Mouse (Mus musculus) heart, embryonic 14.5 days (tissue): ENCODE data around the gene Glyctk. TPM values are rescaled to one million over a fixed set of nuclear protein-coding genes. Genes with fewer than 3 reads are reported as not detected.
A peak's percentile ranks its signal among the peaks of the same experiment; 100 is the strongest.

Experiments used
- ATAC-seq: fragments of 200-750 bp; cut with Nextera tagmentation; 2 replicates; pipeline ENCODE4 v1.8.0; 2017; ENCODE audit warnings: low read depth, moderate TSS enrichment; ENCODE audit not compliant: insufficient number of reproducible peaks, insufficient read depth, low FRiP score
- H3K27ac ChIP-seq, 2 experiments: fragments of 200-500 bp in 1 of 2; fragments of 300-500 bp in 1 of 2; sonication (generic) in 1 of 2; replicated peaks in 1 of 2; 2 replicates each; pipeline ENCODE4 v1.5.1; 2012 to 2014; ENCODE audit warnings: low read depth in 2 of 2, low read length in 2 of 2, control low read depth in 1 of 2, mild to moderate bottlenecking in 1 of 2, mixed read lengths in 1 of 2; ENCODE audit not compliant: control insufficient read depth in 1 of 2, insufficient read depth in 1 of 2
- H3K27me3 ChIP-seq: fragments of 300-500 bp; sonication (generic); 2 replicates; pipeline ENCODE4 v1.6.1; 2014; ENCODE audit warnings: mild to moderate bottlenecking, low read length, control low read depth; ENCODE audit not compliant: control insufficient read depth, insufficient read depth
- H3K36me3 ChIP-seq: fragments of 300-500 bp; sonication (generic); 2 replicates; pipeline ENCODE4 v1.6.1; 2014; ENCODE audit warnings: mild to moderate bottlenecking, control low read depth, low read length, mixed read lengths; ENCODE audit not compliant: control insufficient read depth, insufficient read depth
- H3K4me1 ChIP-seq, 2 experiments: fragments of 200-500 bp in 1 of 2; fragments of 300-500 bp in 1 of 2; sonication (generic) in 1 of 2; 2 replicates each; pipeline ENCODE4 v1.6.1; 2012 to 2014; ENCODE audit warnings: low read length in 2 of 2, control low read depth in 1 of 2, mixed read lengths in 1 of 2; ENCODE audit not compliant: control insufficient read depth in 2 of 2, insufficient read depth in 2 of 2
- H3K4me2 ChIP-seq: fragments of 300-500 bp; sonication (generic); 2 replicates; pipeline ENCODE4 v1.6.1; 2014; ENCODE audit warnings: mild to moderate bottlenecking, low read length
- H3K4me3 ChIP-seq, 2 experiments: fragments of 200-500 bp in 1 of 2; fragments of 300-500 bp in 1 of 2; sonication (generic) in 1 of 2; 2 replicates each; pipeline ENCODE4 v1.5.1; 2012 to 2014; ENCODE audit warnings: low read length in 2 of 2, mild to moderate bottlenecking in 2 of 2, control low read depth in 1 of 2, low read depth in 1 of 2, moderate library complexity in 1 of 2; ENCODE audit not compliant: control insufficient read depth in 1 of 2, insufficient read depth in 1 of 2
- H3K9ac ChIP-seq: fragments of 300-500 bp; sonication (generic); 2 replicates; pipeline ENCODE4 v1.6.1; 2014; ENCODE audit warnings: mild to moderate bottlenecking, low read length
- H3K9me3 ChIP-seq: fragments of 300-500 bp; sonication (generic); 2 replicates; pipeline ENCODE4 v1.6.1; 2016; ENCODE audit warnings: low read length, control low read depth; ENCODE audit not compliant: control insufficient read depth
- WGBS: fragments of 180-500 bp; shearing (Covaris S2); extraction: QIAGEN DNeasy Blood & Tissue Kit; methylation state at CpG from one replicate; pipeline ENCODE4 v1.1.7; 2014; 5-methylcytosine and 5-hydroxymethylcytosine counted together
- polyA plus RNA-seq: library from polyadenylated mRNA; unstranded; fragments of >200 nt; fragmentation: Nextera tagmentation; extraction: Ambion mirVana; gene quantifications from 2 replicates; pipeline ENCODE4 v1.2.1, GENCODE M21; 2014

The Glyctk gene
- polyA plus RNA-seq, 1 experiment from 2014 or later, result 1.0 TPM

- ATAC-seq, result no peak
- peak within 1 kb of the TSS; percentile 31 to 48; a peak in 3 of 4 replicates for H3K27ac ChIP-seq
- no peaks in the 10 kb centered on the region for H3K9me3 ChIP-seq
- no peaks in the 10 kb centered on the region for H3K27me3 ChIP-seq
- H3K4me1 ChIP-seq, result peaks cover 17 to 27% of the 10 kb centered on the region in 2 experiments
- WGBS, result 42% methylated on average over 18 of the region's 18 CpGs
- H3K36me3 ChIP-seq, result peaks cover 22% of the 10 kb centered on the region
- H3K4me2 ChIP-seq, result peak within 1 kb of the TSS; percentile 64
- H3K9ac ChIP-seq, result peak within 1 kb of the TSS; percentile 70
- H3K4me3 ChIP-seq, result peak within 1 kb of the TSS; percentile 60 to 78
Observed at GRCm38 (mm10) chr9:106199535-106200272, 41.8 kb upstream of the Glyctk start, which contains the start of gene Ppm1m. Ppm1m (minus strand) TSS chr9:106199746.

DNA sequence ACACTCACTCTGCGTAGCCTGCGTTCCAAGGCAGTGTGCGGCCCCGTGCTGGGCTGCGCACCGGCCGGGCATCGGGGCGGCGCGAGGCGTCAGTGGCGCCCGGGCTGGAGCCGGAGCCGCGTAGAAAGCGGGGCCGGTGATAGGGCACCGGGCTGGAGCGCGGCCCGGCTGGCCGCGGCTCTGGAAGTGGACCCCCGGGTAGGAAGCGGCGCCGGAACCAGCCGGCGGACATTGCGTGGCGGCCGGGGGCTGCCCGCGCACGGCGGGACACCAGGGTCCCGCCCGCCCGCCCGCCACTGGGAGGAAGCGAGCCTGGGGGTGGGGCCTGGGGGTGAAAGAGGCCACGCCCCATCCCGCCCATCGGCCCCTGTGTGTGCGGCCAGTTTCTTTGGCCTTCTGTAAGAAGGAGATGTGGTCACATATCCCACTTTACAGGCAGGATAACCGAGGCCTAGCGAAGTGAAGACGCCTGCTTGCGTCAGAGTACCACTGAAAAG lies 41.1 kb upstream of the Glyctk start:
- Histone ChIP-seq H3K4me2 (peak overlapping the region; percentile 64), H3K9ac (peak overlapping the region; percentile 70), H3K4me3 (peak overlapping the region; percentile 60 to 78), H3K27me3 (no peaks in the 10 kb centered on the region), H3K27ac (peak overlapping the region; percentile 31 to 48; a peak in 3 of 4 replicates), H3K9me3 (no peaks in the 10 kb centered on the region), H3K36me3 (peaks cover 27% of the 10 kb centered on the region), H3K4me1 (peaks cover 12 to 21% of the 10 kb centered on the region in 2 experiments)
- ATAC-seq, result peak; percentile 65
- WGBS, result under 1% methylated on average over 40 of the region's 51 CpGs

GRCm38 (mm10) chr9:106197732-106198131 lies 39.8 kb upstream of the Glyctk start:
- no peak overlapping the region for H3K4me2 ChIP-seq
- ATAC-seq, result no peak
- H3K27ac ChIP-seq, result no peak overlapping the region
- H3K9me3 ChIP-seq, result no peaks in the 10 kb centered on the region
- H3K27me3 ChIP-seq, result no peaks in the 10 kb centered on the region
- H3K4me3 ChIP-seq, result no peak overlapping the region
- H3K4me1 ChIP-seq, result peaks cover 8 to 14% of the 10 kb centered on the region in 2 experiments
- no peak overlapping the region for H3K9ac ChIP-seq
- WGBS, result 93% methylated on average over 9 of the region's 9 CpGs
- H3K36me3 ChIP-seq, result peaks cover 38% of the 10 kb centered on the region

DNA sequence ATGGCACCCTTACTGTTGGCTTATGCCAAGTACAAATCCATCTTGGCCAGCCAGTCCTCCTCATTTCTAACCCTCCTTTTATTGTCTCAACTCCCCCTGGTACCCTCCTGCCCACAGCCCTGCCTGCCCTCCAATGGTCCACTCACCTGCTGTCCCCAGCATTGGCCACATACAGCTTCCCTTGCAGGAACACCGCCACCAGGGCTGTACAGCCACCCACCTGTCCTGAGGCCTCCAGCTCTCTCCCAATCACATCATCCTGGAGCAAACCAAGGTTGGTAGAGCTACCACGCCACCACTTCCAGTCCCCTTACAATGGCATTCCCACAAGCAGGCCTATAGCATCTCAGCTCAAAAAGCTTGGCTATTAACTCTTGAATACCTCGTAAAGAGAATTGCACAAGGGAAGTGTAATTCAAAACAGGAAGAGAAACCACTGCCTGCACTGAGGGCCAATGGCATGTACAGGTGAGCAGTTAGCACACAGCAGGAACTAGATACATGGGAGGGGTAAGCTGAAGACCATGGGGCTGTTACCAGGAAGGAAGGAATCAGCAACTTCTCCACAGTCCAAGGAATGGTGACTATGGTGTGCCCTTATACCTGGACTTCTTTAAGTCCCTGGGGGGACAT lies 39.3 kb upstream of the Glyctk start:
- no peak for ATAC-seq
- no peak overlapping the region for H3K4me3 ChIP-seq
- H3K4me1 ChIP-seq, result peaks cover 8 to 11% of the 10 kb centered on the region in 2 experiments
- no peak overlapping the region for H3K27ac ChIP-seq
- H3K4me2 ChIP-seq, result no peak overlapping the region
- H3K36me3 ChIP-seq, result peaks cover 43% of the 10 kb centered on the region
- no peaks in the 10 kb centered on the region for H3K27me3 ChIP-seq
- WGBS, result 95% methylated on average over 3 of the region's 3 CpGs
- no peaks in the 10 kb centered on the region for H3K9me3 ChIP-seq
- H3K9ac ChIP-seq, result no peak overlapping the region

GRCm38 (mm10) chr9:106195693-106196092 lies 37.8 kb upstream of the Glyctk start:
- WGBS, result 89% methylated on average over 8 of the region's 8 CpGs
- Histone ChIP-seq H3K9ac (no peak overlapping the region), H3K9me3 (no peaks in the 10 kb centered on the region), H3K4me1 (peaks cover 8 to 10% of the 10 kb centered on the region in 2 experiments), H3K27ac (no peak overlapping the region), H3K4me3 (no peak overlapping the region), H3K36me3 (peaks cover 58% of the 10 kb centered on the region), H3K27me3 (no peaks in the 10 kb centered on the region), H3K4me2 (no peak overlapping the region)
- ATAC-seq, result no peak

DNA sequence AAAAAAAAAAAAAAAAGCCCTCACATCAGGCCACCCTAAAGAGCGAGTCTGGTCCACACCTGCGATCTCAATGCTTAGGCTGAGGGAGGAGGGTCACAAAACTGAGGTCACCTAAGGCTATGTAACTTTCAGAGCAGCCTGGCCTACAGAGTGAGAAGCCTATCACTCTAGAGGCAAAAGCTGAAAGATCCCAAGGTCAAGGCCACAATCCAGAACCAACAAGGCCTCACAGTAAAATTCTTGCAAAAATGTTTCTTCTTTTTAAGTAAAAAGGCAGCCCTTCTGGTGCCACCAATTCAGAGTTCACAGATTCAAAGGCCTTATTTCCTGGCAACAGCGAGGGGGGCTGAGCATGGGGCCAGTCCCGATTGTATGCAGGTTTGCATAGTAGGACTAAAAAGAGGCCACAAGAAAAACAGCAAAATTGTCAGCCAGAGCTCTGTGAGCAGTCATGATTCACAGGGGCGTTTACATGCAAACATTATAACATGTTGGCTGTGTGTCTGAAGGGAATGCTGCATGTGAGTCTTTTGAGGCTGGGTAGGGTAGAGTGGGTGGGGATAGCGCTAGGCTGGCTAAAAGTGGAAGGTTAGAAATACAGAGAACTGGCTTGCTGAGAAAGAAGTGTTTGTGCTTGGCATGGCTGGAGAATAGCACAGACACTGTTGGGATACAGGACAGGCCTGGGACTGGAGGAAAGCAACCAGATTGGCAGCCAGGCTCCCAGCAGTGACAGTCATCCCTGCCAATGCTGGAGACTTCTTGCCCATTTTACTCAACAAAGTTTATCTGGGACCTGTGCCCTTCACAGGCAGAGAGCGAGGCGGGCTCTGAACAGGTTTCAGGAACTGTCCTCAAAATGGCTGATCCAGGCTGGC lies 36.2 kb upstream of the Glyctk start:
- Histone ChIP-seq H3K4me3 (no peak overlapping the region), H3K9me3 (no peaks in the 10 kb centered on the region), H3K9ac (no peak overlapping the region), H3K27ac (no peak overlapping the region), H3K4me2 (no peak overlapping the region), H3K4me1 (peaks cover 3 to 5% of the 10 kb centered on the region in 2 experiments; a peak in 2 of 4 replicates), H3K27me3 (no peaks in the 10 kb centered on the region), H3K36me3 (peaks cover 73% of the 10 kb centered on the region)
- ATAC-seq, result no peak
- WGBS, result 87% methylated on average over 8 of the region's 8 CpGs

DNA sequence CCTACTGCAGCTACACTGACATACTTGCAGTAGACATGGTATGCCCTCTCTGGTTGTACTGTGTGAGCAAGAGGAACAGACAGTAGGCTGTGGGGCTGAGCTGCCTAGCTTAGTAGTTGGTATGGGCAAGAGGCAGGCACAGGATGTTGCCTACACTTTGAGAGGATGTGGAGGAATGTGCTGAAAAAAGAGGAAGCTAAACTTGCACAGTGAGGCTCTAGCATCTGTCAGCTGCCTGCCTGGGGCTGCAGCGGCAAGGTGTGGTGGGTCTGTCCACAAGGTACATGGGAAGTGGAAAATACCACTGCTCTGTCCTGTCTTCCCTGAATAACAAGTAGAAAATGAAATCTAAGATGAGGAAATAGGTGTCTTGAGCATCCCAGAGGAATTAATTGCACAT lies 35.1 kb upstream of the Glyctk start:
- Histone ChIP-seq H3K4me2 (no peak overlapping the region), H3K9me3 (no peaks in the 10 kb centered on the region), H3K4me1 (no peaks in the 10 kb centered on the region), H3K4me3 (no peak overlapping the region), H3K9ac (no peak overlapping the region), H3K27me3 (no peaks in the 10 kb centered on the region), H3K36me3 (peaks cover 85% of the 10 kb centered on the region), H3K27ac (no peak overlapping the region)
- no peak for ATAC-seq
- 100% methylated on average over 1 of the region's 1 CpGs for WGBS
